Mouse (Mus musculus) heart, embryonic 12.5 days (tissue): ENCODE data around the gene Gm9803. TPM values are rescaled to one million over a fixed set of nuclear protein-coding genes. Genes with fewer than 3 reads are reported as not detected.
A peak's percentile ranks its signal among the peaks of the same experiment; 100 is the strongest.

ENCODE experiments used
- ATAC-seq: fragments of 200-750 bp; cut with Nextera tagmentation; 2 replicates; pipeline ENCODE4 v1.8.0; 2017; ENCODE audit warnings: moderate TSS enrichment, moderate library complexity; ENCODE audit not compliant: insufficient number of reproducible peaks, low FRiP score
- H3K27ac ChIP-seq: fragments of 300-500 bp; sonication (generic); 2 replicates; pipeline ENCODE4 v1.5.1; 2016; ENCODE audit warnings: mild to moderate bottlenecking, moderate library complexity; ENCODE audit not compliant: poor library complexity, severe bottlenecking
- H3K27me3 ChIP-seq: fragments of 300-500 bp; sonication (generic); replicated peaks from 2 replicates; pipeline ENCODE4 v1.6.1; 2016; ENCODE audit warnings: mild to moderate bottlenecking, moderate library complexity
- H3K36me3 ChIP-seq: fragments of 300-500 bp; sonication (generic); 2 replicates; pipeline ENCODE4 v1.6.1; 2016; ENCODE audit warnings: mild to moderate bottlenecking, moderate library complexity
- H3K4me1 ChIP-seq: fragments of 300-500 bp; sonication (generic); replicated peaks from 2 replicates; pipeline ENCODE4 v1.6.1; 2016; ENCODE audit warnings: mild to moderate bottlenecking
- H3K4me2 ChIP-seq: fragments of 300-500 bp; sonication (generic); 2 replicates; pipeline ENCODE4 v1.6.1; 2016; ENCODE audit warnings: mild to moderate bottlenecking, moderate library complexity
- H3K4me3 ChIP-seq: fragments of 300-500 bp; sonication (generic); 2 replicates; pipeline ENCODE4 v1.5.1; 2016; ENCODE audit warnings: mild to moderate bottlenecking
- H3K9ac ChIP-seq: fragments of 300-500 bp; sonication (generic); 2 replicates; pipeline ENCODE4 v1.6.1; 2016; ENCODE audit warnings: mild to moderate bottlenecking, moderate library complexity
- H3K9me3 ChIP-seq: fragments of 300-500 bp; sonication (generic); replicated peaks from 2 replicates; pipeline ENCODE4 v1.6.1; 2016; ENCODE audit warnings: mild to moderate bottlenecking, moderate library complexity
- WGBS: fragments of 180-500 bp; shearing (Covaris S2); methylation state at CpG from one replicate; pipeline ENCODE4 v1.1.7; 2016; 5-methylcytosine and 5-hydroxymethylcytosine counted together
- polyA plus RNA-seq: library from polyadenylated mRNA; unstranded; fragments of >200 nt; fragmentation: Nextera tagmentation; extraction: Ambion mirVana; gene quantifications from 2 replicates; pipeline ENCODE4 v1.2.1, GENCODE M21; 2016

Gene Gm9803
- polyA plus RNA-seq, 1 experiment from 2014 or later: 15.3 TPM

DNA sequence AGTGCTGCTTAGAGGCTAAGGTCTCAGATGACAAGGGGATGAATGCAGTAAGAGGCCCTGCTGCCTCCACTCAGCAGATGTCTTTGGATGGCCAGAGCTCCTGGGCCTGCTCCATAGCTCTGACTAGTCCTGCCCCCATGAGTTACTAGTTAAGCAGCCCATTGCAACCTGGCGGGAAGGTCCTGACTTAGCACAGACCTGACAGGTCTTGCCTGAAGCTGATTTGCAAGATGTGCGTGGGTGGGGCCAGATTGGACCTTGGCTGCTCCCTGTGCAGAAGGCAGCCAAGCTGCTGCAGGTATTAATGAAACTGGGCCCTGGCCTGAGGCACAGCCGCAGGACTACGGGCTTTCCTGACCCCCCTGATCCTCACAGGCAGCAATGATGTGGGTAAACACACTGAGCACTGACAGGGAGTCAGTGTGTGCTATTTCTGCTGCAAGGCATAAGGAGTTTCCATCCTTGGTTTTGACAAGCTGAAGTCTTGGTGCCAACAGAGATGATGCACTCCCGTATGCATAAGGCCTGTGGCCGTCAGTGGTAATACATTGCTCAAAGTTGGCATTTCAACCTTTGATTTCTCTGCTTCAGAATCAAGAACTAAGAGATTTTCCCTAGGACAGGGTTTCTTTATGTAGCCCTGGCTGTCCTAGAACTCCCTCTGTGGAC, 6.8 kb upstream of the Gm9803 start:
- no peak overlapping the region for H3K4me2 ChIP-seq
- no peak overlapping the region for H3K9ac ChIP-seq
- H3K36me3 ChIP-seq: peaks cover 19% of the 10 kb centered on the region
- no peaks in the 10 kb centered on the region for H3K9me3 ChIP-seq
- H3K4me1 ChIP-seq: peaks cover 4% of the 10 kb centered on the region; the same call in 1 of the 2 replicates
- 72% methylated on average over 6 of the region's 6 CpGs for WGBS
- no peak overlapping the region for H3K4me3 ChIP-seq
- ATAC-seq: no peak
- H3K27me3 ChIP-seq: no peaks in the 10 kb centered on the region
- no peak overlapping the region for H3K27ac ChIP-seq

DNA sequence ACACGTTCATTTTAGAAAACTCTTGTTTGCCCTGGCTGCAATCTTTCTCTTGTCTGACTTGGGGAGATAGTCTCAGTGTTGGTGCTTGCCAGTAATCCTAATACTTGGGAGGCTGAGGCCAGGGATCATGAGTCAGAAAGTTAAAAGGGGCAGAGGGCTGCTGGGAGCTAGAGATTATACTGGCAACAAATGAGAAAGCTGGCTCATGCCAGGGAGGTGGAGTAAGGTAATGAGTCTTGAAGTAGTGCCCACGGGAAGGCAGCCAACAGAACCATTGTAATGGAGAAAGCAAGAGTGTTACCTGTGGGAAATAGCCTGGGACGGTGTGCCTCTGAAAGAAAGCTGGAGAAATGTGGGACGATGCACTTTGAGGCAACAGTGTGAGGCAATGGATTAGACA, 6.0 kb upstream of the Gm9803 start:
- no peak overlapping the region for H3K27ac ChIP-seq

DNA sequence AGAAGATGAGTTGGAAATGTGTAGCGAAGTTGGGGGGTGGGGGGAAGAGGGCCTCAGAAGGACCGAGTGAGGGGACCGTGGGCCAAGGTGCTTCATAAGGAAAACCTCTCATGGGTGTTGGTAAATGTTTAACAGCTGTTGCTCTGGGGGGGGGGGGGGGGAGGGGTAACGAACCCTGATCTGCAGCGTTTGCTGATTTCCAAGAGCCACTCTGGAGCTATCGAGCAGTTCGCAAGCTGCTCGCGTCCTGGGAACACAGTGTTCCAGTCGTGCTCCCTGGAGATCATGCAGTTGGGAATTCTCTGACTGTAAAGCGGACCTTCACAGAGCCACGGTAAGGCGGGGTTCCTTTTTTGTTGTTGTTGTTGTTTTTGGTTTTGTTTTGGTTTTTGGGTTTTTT, 5.5 kb upstream of the Gm9803 start:
- no peak overlapping the region for H3K4me2 ChIP-seq
- peaks cover 4% of the 10 kb centered on the region; the same call in 1 of the 2 replicates for H3K4me1 ChIP-seq
- WGBS: 77% methylated on average over 13 of the region's 13 CpGs
- H3K36me3 ChIP-seq: peaks cover 10% of the 10 kb centered on the region
- no peak overlapping the region for H3K27ac ChIP-seq
- ATAC-seq: no peak
- no peaks in the 10 kb centered on the region for H3K9me3 ChIP-seq
- H3K27me3 ChIP-seq: no peaks in the 10 kb centered on the region
- no peak overlapping the region for H3K4me3 ChIP-seq
- no peak overlapping the region for H3K9ac ChIP-seq

More for the DNA sequence above, 6.0 kb upstream of the Gm9803 start:
- no peaks in the 10 kb centered on the region for H3K9me3 ChIP-seq
- no peaks in the 10 kb centered on the region for H3K27me3 ChIP-seq
- peaks cover 15% of the 10 kb centered on the region for H3K36me3 ChIP-seq
- no peak for ATAC-seq
- H3K4me3 ChIP-seq: no peak overlapping the region
- H3K4me1 ChIP-seq: peaks cover 4% of the 10 kb centered on the region; the same call in 1 of the 2 replicates
- no peak overlapping the region for H3K9ac ChIP-seq
- WGBS: 66% methylated on average over 4 of the region's 4 CpGs
- H3K4me2 ChIP-seq: no peak overlapping the region

DNA sequence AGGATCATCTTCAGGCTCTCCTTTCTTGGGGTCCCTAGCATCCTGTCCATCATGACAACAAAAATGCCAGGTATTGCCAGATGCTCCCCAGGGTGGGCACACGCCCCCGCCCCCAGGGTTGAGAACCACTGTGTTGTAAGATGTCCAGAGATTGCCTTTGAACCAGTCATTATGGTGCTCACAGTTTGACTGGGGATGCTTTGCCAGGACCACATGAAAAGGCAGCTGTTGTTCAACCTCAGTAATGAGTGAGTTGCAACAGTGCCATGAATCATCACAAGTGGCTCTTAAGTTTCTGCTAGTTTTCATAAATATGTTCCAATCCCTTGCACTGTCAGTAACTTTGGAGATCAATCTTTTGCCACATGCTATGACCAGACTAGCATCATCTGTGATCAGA, 3.9 kb upstream of the Gm9803 start:
- Histone ChIP-seq H3K36me3 (peaks cover 4% of the 10 kb centered on the region), H3K4me2 (no peak overlapping the region), H3K9ac (no peak overlapping the region), H3K9me3 (no peaks in the 10 kb centered on the region), H3K4me3 (no peak overlapping the region), H3K4me1 (peaks cover 4% of the 10 kb centered on the region; the same call in 1 of the 2 replicates), H3K27ac (no peak overlapping the region), H3K27me3 (no peaks in the 10 kb centered on the region)
- WGBS: 96% methylated on average over 2 of the region's 2 CpGs
- ATAC-seq: no peak

DNA sequence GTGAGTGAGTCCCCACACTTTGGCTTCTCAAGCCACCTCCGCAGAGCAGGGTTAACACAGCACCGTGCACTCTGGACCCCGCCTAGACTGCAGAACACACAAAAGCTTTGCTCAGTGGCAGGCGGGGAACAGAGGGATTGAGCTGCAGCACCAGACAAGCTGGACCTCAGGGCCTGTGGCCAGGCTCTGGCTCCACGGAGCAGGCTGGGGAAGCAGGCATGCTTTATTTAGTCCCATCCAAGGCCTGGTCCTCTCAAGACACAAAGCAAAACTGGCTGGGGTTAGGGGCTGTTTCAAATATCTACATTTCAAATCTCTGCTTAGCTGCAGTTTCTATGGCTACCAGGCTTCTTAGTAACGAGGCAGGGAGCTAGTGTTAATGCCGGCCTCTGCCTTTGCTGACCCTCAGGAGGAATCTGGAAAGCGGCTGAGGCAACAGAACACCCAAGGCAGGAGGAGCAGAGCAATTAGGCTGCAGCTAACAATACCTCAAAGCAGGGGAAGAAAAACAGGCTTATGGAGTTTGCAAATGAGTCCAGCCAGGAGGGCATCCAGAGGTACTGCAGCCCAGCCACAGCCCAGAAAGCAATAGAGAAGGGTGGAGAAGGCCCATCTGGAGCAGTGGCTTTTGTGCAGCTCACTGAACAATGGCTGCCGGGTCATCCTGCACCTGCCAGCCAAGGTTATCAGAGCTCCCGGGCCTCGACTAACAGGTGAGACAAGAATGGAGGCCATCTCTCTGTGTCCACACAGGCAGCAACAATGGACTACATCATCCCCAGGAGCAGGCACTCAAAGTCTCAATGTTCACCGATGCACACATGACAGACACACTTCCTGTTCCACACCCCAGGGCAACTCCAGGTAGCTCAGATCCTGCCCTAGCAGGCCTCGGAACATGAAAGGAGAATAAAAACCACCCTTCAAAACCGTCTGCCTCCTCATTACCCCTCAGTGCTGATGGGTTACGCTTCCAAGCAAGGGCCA, 3.7 kb downstream of the Gm9803 start:
- Histone ChIP-seq H3K4me3 (no peak overlapping the region), H3K4me1 (peaks cover 10% of the 10 kb centered on the region), H3K4me2 (no peak overlapping the region), H3K27ac (no peak overlapping the region), H3K27me3 (no peaks in the 10 kb centered on the region), H3K9ac (no peak overlapping the region), H3K36me3 (peaks cover 78% of the 10 kb centered on the region), H3K9me3 (no peaks in the 10 kb centered on the region)
- 63% methylated on average over 15 of the region's 15 CpGs for WGBS
- ATAC-seq: no peak

DNA sequence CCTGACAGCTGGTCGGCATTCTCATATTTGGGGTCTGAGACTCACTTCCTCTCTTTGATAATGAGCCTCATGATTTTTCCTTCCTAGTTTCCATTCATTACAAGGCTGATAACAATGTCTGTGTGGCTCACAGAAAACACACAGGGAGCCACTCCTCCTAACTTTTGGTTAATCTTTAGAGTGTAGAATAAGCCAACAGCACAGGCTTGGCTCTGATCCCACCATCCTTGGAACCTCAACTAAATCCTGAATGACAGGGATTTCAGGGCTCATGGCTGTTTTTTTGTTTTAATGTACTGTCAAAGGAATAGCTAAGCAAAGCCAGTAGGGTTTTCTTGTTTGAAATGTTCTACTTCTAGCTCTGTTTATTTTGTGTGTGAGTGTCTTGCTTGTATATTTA, 10.5 kb downstream of the Gm9803 start:
- Histone ChIP-seq H3K36me3 (peaks cover 60% of the 10 kb centered on the region), H3K4me3 (no peak overlapping the region), H3K4me1 (peaks cover 23% of the 10 kb centered on the region), H3K9ac (no peak overlapping the region), H3K27me3 (no peaks in the 10 kb centered on the region), H3K4me2 (no peak overlapping the region), H3K27ac (no peak overlapping the region), H3K9me3 (no peaks in the 10 kb centered on the region)
- ATAC-seq: no peak
- WGBS: 45% methylated on average over 1 of the region's 1 CpGs

DNA sequence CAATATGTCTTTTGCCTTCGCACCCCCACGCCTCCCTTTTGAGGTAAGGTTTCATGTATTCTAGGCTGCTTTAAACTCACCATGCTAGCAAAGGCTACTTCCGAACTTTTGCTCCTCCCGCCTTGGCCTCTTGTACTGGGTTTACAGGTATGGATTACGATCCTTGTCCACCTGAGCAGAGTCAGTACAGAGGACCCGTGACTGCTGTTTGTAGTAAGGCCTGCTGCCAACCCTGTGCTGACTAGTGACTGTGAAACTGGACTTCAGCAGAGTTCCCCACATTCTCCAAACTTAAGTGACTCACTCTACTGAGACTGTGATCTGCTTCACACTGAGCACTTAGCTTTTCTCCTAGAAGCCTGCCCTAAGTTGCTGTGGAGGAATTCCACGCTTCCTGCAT, 13.8 kb downstream of the Gm9803 start:
- no peak overlapping the region for H3K27ac ChIP-seq
- no peak overlapping the region for H3K4me3 ChIP-seq
- H3K4me1 ChIP-seq: peaks cover 30% of the 10 kb centered on the region
- ATAC-seq: no peak
- H3K9ac ChIP-seq: peak overlapping the region; percentile 10; the same call in 1 of the 2 replicates
- H3K4me2 ChIP-seq: no peak overlapping the region
- H3K9me3 ChIP-seq: no peaks in the 10 kb centered on the region
- H3K27me3 ChIP-seq: no peaks in the 10 kb centered on the region
- WGBS: 87% methylated on average over 7 of the region's 7 CpGs
- H3K36me3 ChIP-seq: peaks cover 29% of the 10 kb centered on the region

DNA sequence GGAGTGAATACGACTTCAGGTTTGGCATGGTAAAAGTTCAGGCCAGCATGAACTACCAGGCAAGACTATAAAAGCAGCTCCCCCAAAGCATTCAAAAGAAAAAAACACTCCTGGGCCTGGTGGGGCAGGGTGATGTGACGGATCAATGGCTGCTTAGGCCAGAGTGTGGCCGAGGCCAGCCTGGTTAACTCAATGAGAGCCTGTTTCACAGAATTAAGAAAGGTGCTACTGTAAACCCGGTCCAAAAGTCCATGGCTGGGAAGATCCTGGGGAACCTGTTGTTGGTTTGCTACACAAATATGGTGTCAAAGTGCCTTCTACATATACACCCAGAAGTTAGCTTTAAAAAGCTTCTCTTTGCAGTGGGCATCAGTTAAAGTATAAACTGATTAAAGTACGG, 14.9 kb downstream of the Gm9803 start:
- Histone ChIP-seq H3K27ac (no peak overlapping the region), H3K9ac (no peak overlapping the region), H3K9me3 (no peaks in the 10 kb centered on the region), H3K4me2 (peak overlapping the region; percentile 75; the same call in 1 of the 2 replicates), H3K4me1 (peaks cover 30% of the 10 kb centered on the region), H3K4me3 (no peak overlapping the region), H3K27me3 (no peaks in the 10 kb centered on the region), H3K36me3 (peaks cover 21% of the 10 kb centered on the region)
- no peak for ATAC-seq
- 88% methylated on average over 5 of the region's 5 CpGs for WGBS

DNA sequence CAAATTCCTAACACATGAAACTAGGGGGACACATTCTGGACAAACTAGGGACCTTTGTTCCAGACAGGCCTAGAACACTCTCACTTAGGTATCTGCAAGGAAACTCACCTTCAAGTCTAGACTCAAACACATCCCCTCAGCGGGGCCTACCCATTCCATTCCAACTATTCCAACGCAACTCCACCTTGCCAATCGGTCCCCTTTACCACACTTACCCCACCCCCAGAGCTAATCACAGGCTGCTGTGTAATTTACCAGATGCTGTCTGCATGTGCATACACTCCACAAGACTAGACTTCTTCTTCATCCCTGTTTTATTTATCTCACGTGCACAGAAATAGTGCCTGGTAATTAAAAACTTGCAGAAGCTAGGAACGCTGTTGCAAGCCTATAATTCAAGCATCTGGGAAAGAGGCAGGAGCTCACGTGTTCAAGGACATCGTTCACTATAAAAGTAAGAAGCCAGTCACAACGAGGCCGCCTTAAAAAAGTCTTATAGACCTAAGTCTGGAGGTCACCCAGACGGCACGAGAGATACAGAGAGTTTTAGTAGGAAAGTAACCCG, 15.9 kb downstream of the Gm9803 start:
- no peaks in the 10 kb centered on the region for H3K27me3 ChIP-seq
- 14% methylated on average over 12 of the region's 12 CpGs for WGBS
- H3K4me1 ChIP-seq: peaks cover 26% of the 10 kb centered on the region
- H3K9me3 ChIP-seq: no peaks in the 10 kb centered on the region
- H3K27ac ChIP-seq: peak overlapping the region; percentile 85
- peak overlapping the region; percentile 84 for H3K4me3 ChIP-seq
- H3K36me3 ChIP-seq: peaks cover 18% of the 10 kb centered on the region
- no peak for ATAC-seq
- H3K9ac ChIP-seq: peak overlapping the region; percentile 89
- H3K4me2 ChIP-seq: peak overlapping the region; percentile 75

DNA sequence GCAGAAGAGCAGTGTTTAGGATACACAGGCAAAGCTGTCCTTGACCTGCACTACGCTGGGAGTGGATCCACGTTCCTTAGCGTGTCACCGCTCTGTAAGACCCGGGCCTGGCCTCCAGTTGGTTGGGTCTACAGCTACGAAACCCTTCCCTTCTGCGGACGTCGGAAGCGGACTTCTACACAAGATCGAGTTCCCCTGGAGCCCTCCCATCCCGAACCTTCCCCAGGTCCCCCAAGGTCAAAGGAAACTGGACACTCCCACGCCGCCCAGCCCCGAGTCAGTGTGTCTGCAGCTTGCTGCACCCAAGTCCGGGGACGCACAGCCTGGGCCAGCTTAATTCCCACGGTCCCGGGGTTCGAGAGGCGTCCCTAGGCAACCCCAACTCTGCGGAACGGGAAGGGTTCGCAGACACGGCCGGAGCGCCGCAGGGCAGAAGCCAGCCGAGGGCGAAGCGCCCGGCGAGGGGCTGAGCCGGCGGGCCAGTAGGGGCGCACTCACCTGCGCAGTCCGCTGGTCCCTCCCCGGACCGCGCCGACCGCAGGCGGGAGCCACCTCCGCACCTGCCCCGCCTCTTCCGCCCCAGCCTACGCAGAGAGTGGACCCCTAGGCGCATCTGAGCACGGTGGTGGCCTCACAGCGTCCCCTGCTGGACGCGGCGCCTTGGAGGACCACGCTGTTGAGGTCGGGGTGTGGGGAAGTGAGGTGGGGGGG, 16.7 kb downstream of the Gm9803 start, which contains the start of gene 1700021F05Rik:
1700021F05Rik (minus strand) TSS at position 553 of the 711 bp plus-strand sequence.
- Histone ChIP-seq H3K27ac (peak within 1 kb of the TSS; percentile 85), H3K9ac (peak within 1 kb of the TSS; percentile 89), H3K9me3 (no peaks in the 10 kb centered on the region), H3K36me3 (peaks cover 11% of the 10 kb centered on the region), H3K4me3 (peak within 1 kb of the TSS; percentile 84), H3K4me1 (peaks cover 26% of the 10 kb centered on the region), H3K27me3 (no peaks in the 10 kb centered on the region), H3K4me2 (peak within 1 kb of the TSS; percentile 75)
- WGBS: under 1% methylated on average over 56 of the region's 56 CpGs
- peak; percentile 99 for ATAC-seq
